Comparison of ENCODE assay signal across 16 mouse cellular contexts in genomic region chr9:43302989-43303388, GRCm38 (mm10). TPM values are rescaled to one million over a fixed set of nuclear protein-coding genes. Genes with fewer than 3 reads are reported as not detected.
"Had no signal": no experiment of that assay in that cellular context is flagged by ENCODE, and none has a peak within 500 bp of the region (broad histone marks: within the 10 kb centered on the region; RNA-seq: fewer than 3 reads in every experiment).

No protein-coding gene starts in this region.

- H3K27me3 ChIP-seq: intestine, embryonic 15.5 days; midbrain, embryonic 13.5 days had no signal

- H3K4me1 ChIP-seq: liver, embryonic 13.5 days; midbrain, embryonic 10.5 days; midbrain, embryonic 13.5 days had no signal

- H3K9ac ChIP-seq: intestine, embryonic 15.5 days; liver, embryonic 13.5 days; midbrain, embryonic 13.5 days had no signal

- H3K9me3 ChIP-seq: intestine, embryonic 15.5 days; liver, embryonic 13.5 days; midbrain, embryonic 10.5 days; midbrain, embryonic 13.5 days had no signal

- H3K27ac ChIP-seq: intestine, embryonic 15.5 days; layer of hippocampus, adult 2 months; liver, embryonic 13.5 days; midbrain, embryonic 10.5 days; midbrain, embryonic 13.5 days had no signal

- H3K4me3 ChIP-seq: intestine, embryonic 15.5 days; layer of hippocampus, adult 2 months; liver, embryonic 13.5 days; megakaryocyte, embryonic 14.5 days; midbrain, embryonic 10.5 days; midbrain, embryonic 13.5 days had no signal

- DNase-seq: kidney, adult 18-20 months; kidney, adult 9 months; kidney, postnatal 14 days; layer of hippocampus, adult 9-11 months; liver, embryonic 13.5 days; lung, postnatal 14 days; thymus, adult 18-20 months; thymus, postnatal 4 days had no signal

- ATAC-seq: intestine, embryonic 15.5 days; midbrain, embryonic 13.5 days; midbrain, embryonic 16.5 days had no signal

- H3K4me2 ChIP-seq: intestine, embryonic 15.5 days; liver, embryonic 13.5 days; midbrain, embryonic 13.5 days had no signal

- H3K36me3 ChIP-seq: intestine, embryonic 15.5 days; liver, embryonic 13.5 days; midbrain, embryonic 10.5 days; midbrain, embryonic 13.5 days had no signal

RNA-seq across cellular contexts. Expression of gene Trim29, which starts 7.7 kb away (rescaled TPM):
- polyA plus RNA-seq: liver, embryonic 16.5 days; neural tube, embryonic 14.5 days had no signal
